Mouse (Mus musculus) layer of hippocampus, adult 2 months (tissue): ENCODE data around the gene Tlr4. TPM values are rescaled to one million over a fixed set of nuclear protein-coding genes. Genes with fewer than 3 reads are reported as not detected.

ENCODE experiments used
- DNase-seq, 2 experiments: peaks; one replicate each; pipeline ENCODE4 v3.0.0; 2022; ENCODE audit warnings: low spot score in 2 of 2
- H3K27ac ChIP-seq: fragments of 200-600 bp; 2 replicates; pipeline ENCODE4 v1.8.1; 2022
- H3K4me3 ChIP-seq: fragments of 200-600 bp; 2 replicates; pipeline ENCODE4 v1.8.1; 2022; ENCODE audit warnings: mild to moderate bottlenecking
- CTCF ChIP-seq: fragments of 200-600 bp; conservative IDR thresholded peaks from 2 replicates; pipeline ENCODE4 v1.8.1; 2022; ENCODE audit warnings: antibody characterized with exemption, mild to moderate bottlenecking, moderate library complexity
- total RNA-seq, 2 experiments: library from RNA; stranded (reverse); gene quantifications; 2 replicates each; pipeline ENCODE4 v1.2.3; 2021

Tlr4 gene
- total RNA-seq, 2 experiments from 2014 or later = 1.8 to 2.0 TPM

- TF ChIP-seq CTCF = peak; percentile 85
- no peak overlapping the region for H3K4me3 ChIP-seq
- peak; percentile 58 to 73 for DNase-seq
- no peak overlapping the region for H3K27ac ChIP-seq
Observed at GRCm38 (mm10) chr4:66923616-66924276, 96.4 kb downstream of the Tlr4 start.

GRCm38 (mm10) chr4:66926066-66926465 is 98.7 kb downstream of the Tlr4 start:
- no peak overlapping the region for H3K4me3 ChIP-seq
- no peak for TF ChIP-seq CTCF
- DNase-seq = no peak
- H3K27ac ChIP-seq = no peak overlapping the region

GRCm38 (mm10) chr4:66927537-66928088 is 100.2 kb downstream of the Tlr4 start:
- Histone ChIP-seq H3K4me3 (no peak overlapping the region), H3K27ac (no peak overlapping the region)
- TF ChIP-seq CTCF = no peak
- DNase-seq = no peak

- TF ChIP-seq CTCF = no peak
- Histone ChIP-seq H3K27ac (no peak overlapping the region), H3K4me3 (no peak overlapping the region)
- DNase-seq = no peak
Observed at GRCm38 (mm10) chr4:66938489-66939061, 111.2 kb downstream of the Tlr4 start.

- DNase-seq = no peak
- Histone ChIP-seq H3K27ac (no peak overlapping the region), H3K4me3 (no peak overlapping the region)
- TF ChIP-seq CTCF = no peak
Observed at GRCm38 (mm10) chr4:66941894-66942293, 114.5 kb downstream of the Tlr4 start.

- H3K4me3 ChIP-seq = no peak overlapping the region
- TF ChIP-seq CTCF = peak; percentile 82
- H3K27ac ChIP-seq = no peak overlapping the region
- no peak for DNase-seq
Observed at GRCm38 (mm10) chr4:66943699-66944098, 116.3 kb downstream of the Tlr4 start.

GRCm38 (mm10) chr4:66947657-66948056 is 120.3 kb downstream of the Tlr4 start:
- no peak for TF ChIP-seq CTCF
- H3K4me3 ChIP-seq = no peak overlapping the region
- no peak overlapping the region for H3K27ac ChIP-seq
- no peak for DNase-seq

GRCm38 (mm10) chr4:66974918-66975317 is 147.5 kb downstream of the Tlr4 start:
- Histone ChIP-seq H3K27ac (no peak overlapping the region), H3K4me3 (no peak overlapping the region)
- no peak for DNase-seq
- no peak for TF ChIP-seq CTCF
